Mouse (Mus musculus) CH12.LX (cell line): ENCODE results near the gene Tfap2e.

ENCODE experiments used
- CHD2 ChIP-seq: IDR thresholded peaks from 2 replicates; pipeline ENCODE4 v1.6.1; 2011; ENCODE audit warnings: low read length, improper control_type of control experiment
- CTCF ChIP-seq, 2 experiments: IDR thresholded peaks in 1 of 2; conservative IDR thresholded peaks in 1 of 2; 2 replicates each; pipeline ENCODE4 v1.5.1; 2011 to 2012; ENCODE audit warnings: low read depth in 2 of 2, low read length in 2 of 2, improper control_type of control experiment in 1 of 2, inconsistent platforms in 1 of 2, mild to moderate bottlenecking in 1 of 2, moderate library complexity in 1 of 2
- ELF1 ChIP-seq: IDR thresholded peaks from 2 replicates; pipeline ENCODE4 v1.6.1; 2014; ENCODE audit warnings: low read depth, mild to moderate bottlenecking, inconsistent platforms, low read length, improper control_type of control experiment
- EP300 ChIP-seq: IDR thresholded peaks from 2 replicates; pipeline ENCODE4 v1.6.1; 2011; ENCODE audit warnings: low read length, improper control_type of control experiment
- HCFC1 ChIP-seq: IDR thresholded peaks from 2 replicates; pipeline ENCODE4 v1.6.1; 2012; ENCODE audit warnings: low read depth, mild to moderate bottlenecking, inconsistent platforms, low read length, improper control_type of control experiment
- IRF4 ChIP-seq: IDR thresholded peaks from 2 replicates; pipeline ENCODE4 v1.6.1; 2014; ENCODE audit warnings: low read depth, mild to moderate bottlenecking, inconsistent platforms, low read length, improper control_type of control experiment
- JUND ChIP-seq: conservative IDR thresholded peaks from 2 replicates; pipeline ENCODE4 v1.6.1; 2011; ENCODE audit warnings: low read depth, low read length, improper control_type of control experiment
- PAX5 ChIP-seq: IDR thresholded peaks from 2 replicates; pipeline ENCODE4 v1.6.1; 2012; ENCODE audit warnings: low read length, inconsistent platforms, mixed read lengths
- POLR2A ChIP-seq: IDR thresholded peaks from 2 replicates; pipeline ENCODE4 v1.6.1; 2011; ENCODE audit warnings: low read depth, mild to moderate bottlenecking, improper control_type of control experiment, low read length
- RCOR1 ChIP-seq: conservative IDR thresholded peaks from 2 replicates; pipeline ENCODE4 v1.6.1; 2012; ENCODE audit warnings: low read depth, mild to moderate bottlenecking, inconsistent platforms, low read length, improper control_type of control experiment
- SIN3A ChIP-seq: IDR thresholded peaks from 2 replicates; pipeline ENCODE4 v1.6.1; 2012; ENCODE audit warnings: low read length, improper control_type of control experiment, inconsistent platforms
- USF1 ChIP-seq: IDR thresholded peaks from 2 replicates; pipeline ENCODE4 v1.6.1; 2014; ENCODE audit warnings: low read depth, mild to moderate bottlenecking, inconsistent platforms, low read length, improper control_type of control experiment

GRCm38 (mm10) chr4:126782996-126783395, 47.0 kb upstream of the Tfap2e start:
- TF ChIP-seq RCOR1 (no peak), EP300 (no peak), ELF1 (no peak), POLR2A (no peak), PAX5 (no peak), IRF4 (no peak), JUND (no peak), CTCF (conservative IDR thresholded peaks at IDR 0.05 in 1 of 2, IDR thresholded peaks at IDR 0.05 in 1 of 2; ENCODE audit: low read depth in 2 of 2, low read length in 2 of 2) (no peak), CHD2 (no peak), HCFC1 (no peak), USF1 (no peak), SIN3A (no peak)
